Mouse (Mus musculus): Measurements from ENCODE around the gene Cped1.

DNA sequence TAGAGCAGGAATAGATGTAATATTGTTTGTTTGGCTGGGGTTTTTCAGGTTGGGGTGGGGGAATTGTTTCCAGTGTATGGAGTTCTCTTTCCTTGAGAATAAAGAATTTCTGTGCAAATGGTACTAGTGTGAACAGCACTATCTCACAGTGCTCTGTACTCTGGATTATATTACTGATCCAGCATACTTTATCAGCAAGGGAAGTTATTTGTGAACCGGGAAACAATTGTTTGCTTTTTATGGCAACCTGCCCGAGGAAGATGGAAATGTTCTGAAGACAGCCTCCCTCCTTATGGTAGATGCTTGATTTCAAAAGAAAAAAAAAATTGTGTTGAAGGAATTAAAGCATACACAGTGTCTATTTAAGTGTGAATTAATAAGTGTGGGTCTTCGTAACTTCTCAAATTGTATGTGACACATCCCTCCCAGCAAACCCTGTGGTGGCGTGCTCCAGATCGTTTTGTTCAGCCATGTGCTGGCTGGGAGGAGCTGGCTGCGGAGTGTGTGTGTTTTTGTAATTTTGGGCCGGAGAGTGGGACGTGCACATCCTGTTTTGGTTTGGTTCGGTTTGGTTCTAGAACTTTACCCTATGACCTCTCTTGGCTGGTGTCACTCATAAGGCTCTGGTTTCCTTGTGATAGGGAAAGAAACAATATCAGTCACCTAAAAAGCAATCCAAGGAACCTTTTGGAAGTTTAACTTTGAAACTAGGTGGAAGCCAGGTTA is 59.3 kb downstream of the Cped1 start:
- TF ChIP-seq CTCF (IDR thresholded peaks at IDR 0.05; ENCODE audit: low read depth) (no peak), EP300 (IDR thresholded peaks at IDR 0.05; ENCODE audit: low read depth) (no peak)
